Mouse (Mus musculus) E14TG2a.4 (cell line): ENCODE measurements at regions not wholly inside any gene's neighbourhood (a gene's known extent, or its start where the extent isn't known, plus 50 kb on each side); places are given as distances from the start of the nearest gene placed in this dataset.

Source experiments
- CTCF ChIP-seq: conservative IDR thresholded peaks from 2 replicates; pipeline ENCODE4 v1.5.1; 2014; ENCODE audit warnings: low read length
- POU5F1 ChIP-seq: IDR thresholded peaks from 2 replicates; pipeline ENCODE4 v1.6.1; 2014; ENCODE audit warnings: low read length, borderline replicate concordance

GRCm38 (mm10) chr17:93534945-93535344, 336.1 kb downstream of the Adcyap1 start:
- TF ChIP-seq CTCF = no peak
- no peak for TF ChIP-seq POU5F1
